Mouse (Mus musculus) testis, adult 2 months (tissue): ENCODE measurements around the gene Slc44a1.

Experiments used
- CTCF ChIP-seq: fragments of 200-500 bp; IDR thresholded peaks from 2 replicates; pipeline ENCODE4 v1.5.1; 2012; ENCODE audit warnings: low read depth, mild to moderate bottlenecking, inconsistent platforms, low read length, moderate library complexity; ENCODE audit not compliant: control insufficient read depth, insufficient read depth, insufficient replicate concordance
- POLR2A ChIP-seq: fragments of 200-500 bp; IDR thresholded peaks from 2 replicates; pipeline ENCODE4 v1.6.1; 2012; ENCODE audit warnings: low read depth, mild to moderate bottlenecking, inconsistent platforms, low read length, moderate library complexity; ENCODE audit not compliant: control insufficient read depth

DNA sequence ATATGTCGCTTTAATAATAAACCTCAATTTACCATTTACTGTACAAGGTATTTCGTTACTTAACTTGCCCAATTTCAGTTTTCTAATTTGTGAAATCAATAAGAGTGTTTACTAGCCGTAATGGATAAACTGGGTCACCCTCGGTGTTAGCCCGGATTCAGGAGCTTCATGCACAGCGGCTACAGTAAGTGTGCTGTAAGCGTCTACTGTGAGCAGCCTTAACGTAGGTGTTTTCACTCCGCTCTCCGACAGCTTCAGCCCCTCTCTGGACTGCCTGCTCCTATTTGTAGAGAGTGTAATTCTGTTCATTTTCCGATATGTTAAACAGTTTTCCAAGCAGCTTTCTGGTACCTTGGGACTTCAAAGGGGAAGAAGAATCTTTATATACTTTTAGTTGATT lies 99.7 kb downstream of the Slc44a1 start:
- TF ChIP-seq CTCF (no peak), POLR2A (no peak)
